Mouse (Mus musculus): ENCODE data around the gene Mptx1. TPM values are rescaled to one million over a fixed set of nuclear protein-coding genes. Genes with fewer than 3 reads are reported as not detected.

The Mptx1 gene
- total RNA-seq (2012; rRNA removed) (not detected in 2 replicates), polyA plus RNA-seq (2012; ENCODE audit: insufficient read depth in 1 of 2, insufficient read length in 2 of 2, low read depth in 1 of 2, low replicate concordance in 2 of 2, missing spikeins in 1 of 2) (not detected)

- Histone ChIP-seq H3K27me3 (ENCODE audit: control insufficient read depth in 1 of 2, insufficient read depth in 2 of 2, low read length in 2 of 2) (no peaks in the 10 kb centered on the region), H3K4me3 (ENCODE audit: control insufficient read depth in 1 of 2, insufficient read depth in 1 of 2, low read depth in 2 of 2, low read length in 2 of 2) (no peak within 1 kb of the TSS), H3K9ac (ENCODE audit: control insufficient read depth, low read depth, low read length, poor library complexity, severe bottlenecking) (no peak within 1 kb of the TSS), H3K9me3 (replicated peaks; ENCODE audit: insufficient read depth, low read length) (no peaks in the 10 kb centered on the region), H3K27ac (ENCODE audit: control insufficient read depth, low read depth, low read length) (no peak within 1 kb of the TSS), H3K4me1 (ENCODE audit: control insufficient read depth in 1 of 2, insufficient read depth in 2 of 2, low read length in 2 of 2) (no peaks in the 10 kb centered on the region), H3K79me2 (ENCODE audit: control insufficient read depth, insufficient read depth, low read length, poor library complexity) (no peaks in the 10 kb centered on the region), H3K36me3 (ENCODE audit: control insufficient read depth in 1 of 2, insufficient read depth in 2 of 2, low read length in 2 of 2) (no peaks in the 10 kb centered on the region)
- no peak for DNase-seq (ENCODE audit: low read depth, low spot score)
- no peak for TF ChIP-seq MAX (IDR thresholded peaks at IDR 0.05; ENCODE audit: low read length)
- no peak for TF ChIP-seq MEF2A (IDR thresholded peaks at IDR 0.05; ENCODE audit: extremely low read depth, insufficient replicate concordance, low read depth, low read length, poor library complexity, severe bottlenecking)
- TF ChIP-seq POLR2AphosphoS5 (IDR thresholded peaks at IDR 0.05; ENCODE audit: borderline replicate concordance, low read depth, low read length), result no peak
- no peak for TF ChIP-seq BHLHE40 (IDR thresholded peaks at IDR 0.05; ENCODE audit: borderline replicate concordance, low read depth, low read length)
- no peak for TF ChIP-seq TAL1 (IDR thresholded peaks at IDR 0.05; ENCODE audit: low read length)
- TF ChIP-seq ZKSCAN1 (IDR thresholded peaks at IDR 0.05; ENCODE audit: low read depth, low read length), result no peak
- TF ChIP-seq SIN3A (IDR thresholded peaks at IDR 0.05; ENCODE audit: low read length), result no peak
- TF ChIP-seq NELFE (IDR thresholded peaks at IDR 0.05; ENCODE audit: low read depth, low read length), result no peak
- no peak for TF ChIP-seq HCFC1 (IDR thresholded peaks at IDR 0.05; ENCODE audit: low read depth, low read length)
- no peak for TF ChIP-seq CHD2 (IDR thresholded peaks at IDR 0.05; ENCODE audit: low read length)
- TF ChIP-seq CHD1 (IDR thresholded peaks at IDR 0.05; ENCODE audit: low read depth, low read length), result no peak
- no peak for TF ChIP-seq POLR2AphosphoS2 (IDR thresholded peaks at IDR 0.05; ENCODE audit: low read length)
- no peak for TF ChIP-seq TCF12 (IDR thresholded peaks at IDR 0.05; ENCODE audit: low read depth, low read length)
- TF ChIP-seq ZNF384 (IDR thresholded peaks at IDR 0.05; ENCODE audit: low read depth, low read length), result no peak
- TF ChIP-seq GABPA (IDR thresholded peaks at IDR 0.05; ENCODE audit: low read depth, low read length), result no peak
Measured at GRCm38 (mm10) chr1:174330218-174330617, at the start of gene Mptx1. TSS of gene Mptx1 (plus strand) at chr1:174330518.

DNA sequence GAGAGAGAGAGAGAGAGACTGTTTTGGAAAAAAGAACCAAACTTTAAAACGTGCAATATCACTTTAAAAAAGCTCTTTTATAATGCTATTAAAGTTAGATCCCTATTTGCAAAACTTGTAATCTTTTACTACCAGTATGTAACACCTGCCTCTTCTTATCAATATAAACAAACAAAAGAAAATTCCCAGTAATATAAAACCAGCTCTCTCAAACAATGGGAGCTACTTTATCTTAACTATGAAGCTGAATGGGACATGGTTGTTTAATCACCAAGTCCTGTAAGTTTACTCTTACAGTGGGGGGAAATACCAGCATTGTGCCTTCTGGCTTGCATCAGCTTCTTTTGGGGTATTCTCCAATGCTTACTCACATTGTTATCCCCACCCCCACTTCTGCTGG is 27.2 kb upstream of the Mptx1 start:
- Histone ChIP-seq H3K36me3 (ENCODE audit: control insufficient read depth in 1 of 2, insufficient read depth in 2 of 2, low read length in 2 of 2) (no peaks in the 10 kb centered on the region), H3K4me1 (ENCODE audit: control insufficient read depth in 1 of 2, insufficient read depth in 2 of 2, low read length in 2 of 2) (no peaks in the 10 kb centered on the region), H3K9me3 (replicated peaks; ENCODE audit: insufficient read depth, low read length) (no peaks in the 10 kb centered on the region), H3K9ac (ENCODE audit: control insufficient read depth, low read depth, low read length, poor library complexity, severe bottlenecking) (no peak overlapping the region), H3K79me2 (ENCODE audit: control insufficient read depth, insufficient read depth, low read length, poor library complexity) (no peaks in the 10 kb centered on the region), H3K27me3 (ENCODE audit: control insufficient read depth in 1 of 2, insufficient read depth in 2 of 2, low read length in 2 of 2) (no peaks in the 10 kb centered on the region), H3K27ac (ENCODE audit: control insufficient read depth, low read depth, low read length) (no peak overlapping the region), H3K4me3 (ENCODE audit: control insufficient read depth in 1 of 2, insufficient read depth in 1 of 2, low read depth in 2 of 2, low read length in 2 of 2) (no peak overlapping the region)
- DNase-seq (ENCODE audit: low read depth, low spot score), result no peak
- TF ChIP-seq GATA1 (IDR thresholded peaks at IDR 0.05; ENCODE audit: low read depth, low read length) (no peak), USF1 (IDR thresholded peaks at IDR 0.05; ENCODE audit: low read depth, low read length) (no peak), ZNF384 (IDR thresholded peaks at IDR 0.05; ENCODE audit: low read depth, low read length) (no peak), POLR2AphosphoS5 (IDR thresholded peaks at IDR 0.05; ENCODE audit: borderline replicate concordance, low read depth, low read length) (no peak), POLR2AphosphoS2 (IDR thresholded peaks at IDR 0.05; ENCODE audit: low read length) (no peak), E2F4 (IDR thresholded peaks at IDR 0.05; ENCODE audit: borderline replicate concordance, low read depth, low read length) (no peak), POLR2A (IDR thresholded peaks at IDR 0.05; ENCODE audit: control insufficient read depth in 1 of 2, insufficient read depth in 1 of 2, low read depth in 1 of 2, low read length in 2 of 2, poor library complexity in 1 of 2) (no peak), ZC3H11A (IDR thresholded peaks at IDR 0.05; ENCODE audit: low read depth, low read length) (no peak), SIN3A (IDR thresholded peaks at IDR 0.05; ENCODE audit: low read length) (no peak)

All from MEL (cell line).